Mouse (Mus musculus): Measurements from ENCODE around the gene Olfr221.
A peak's percentile ranks its signal among the peaks of the same experiment; 100 is the strongest.
"Not testable (repeated sequence)": the region's sequence is repeated elsewhere in the genome, so short reads cannot be mapped to it uniquely, and the experiment has no call there.

The Olfr221 gene

DNA sequence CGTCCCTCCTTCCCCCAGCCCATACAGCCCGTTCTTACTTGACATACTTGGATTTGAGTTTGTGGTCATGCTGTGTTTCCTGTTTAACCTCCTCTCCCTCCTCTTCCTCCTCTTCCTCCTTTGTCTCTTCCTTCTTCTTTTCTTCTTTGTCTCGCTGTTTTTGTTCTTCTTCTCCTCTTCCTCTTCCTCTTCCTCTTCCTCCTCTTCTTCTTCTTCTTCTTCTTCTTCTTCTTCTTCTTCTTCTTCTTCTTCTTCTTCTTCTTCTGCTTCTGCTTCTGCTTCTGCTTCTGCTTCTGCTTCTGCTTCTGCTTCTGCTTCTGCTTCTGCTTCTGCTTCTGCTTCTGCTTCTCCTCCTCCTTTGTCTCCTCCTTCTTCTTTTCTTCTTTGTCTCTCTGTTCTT lies at the start of gene Olfr221:
Gene Olfr221 (minus strand): TSS at position 101 of the 400 bp plus-strand sequence.
- not testable (repeated sequence) for DNase-seq

DNA sequence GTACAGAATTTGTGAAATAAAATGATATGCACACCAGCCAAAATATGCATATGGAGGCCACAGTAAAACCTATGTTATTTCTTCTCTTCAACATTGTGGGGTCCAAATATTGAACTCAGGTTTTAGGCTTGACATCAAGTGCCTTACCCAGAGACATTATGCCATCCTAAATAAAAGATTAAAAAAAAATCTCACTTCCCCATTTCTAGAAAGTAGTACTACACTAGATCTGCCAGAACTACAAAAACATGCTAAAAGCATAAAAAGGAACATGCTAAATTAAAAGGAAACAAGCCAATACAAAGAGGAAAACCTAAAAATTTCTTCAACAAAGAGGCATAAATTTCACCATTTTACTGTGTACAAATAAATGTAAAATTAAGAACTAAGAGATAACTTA lies 40.8 kb upstream of the Olfr221 start:
- DNase-seq, result no peak

DNA sequence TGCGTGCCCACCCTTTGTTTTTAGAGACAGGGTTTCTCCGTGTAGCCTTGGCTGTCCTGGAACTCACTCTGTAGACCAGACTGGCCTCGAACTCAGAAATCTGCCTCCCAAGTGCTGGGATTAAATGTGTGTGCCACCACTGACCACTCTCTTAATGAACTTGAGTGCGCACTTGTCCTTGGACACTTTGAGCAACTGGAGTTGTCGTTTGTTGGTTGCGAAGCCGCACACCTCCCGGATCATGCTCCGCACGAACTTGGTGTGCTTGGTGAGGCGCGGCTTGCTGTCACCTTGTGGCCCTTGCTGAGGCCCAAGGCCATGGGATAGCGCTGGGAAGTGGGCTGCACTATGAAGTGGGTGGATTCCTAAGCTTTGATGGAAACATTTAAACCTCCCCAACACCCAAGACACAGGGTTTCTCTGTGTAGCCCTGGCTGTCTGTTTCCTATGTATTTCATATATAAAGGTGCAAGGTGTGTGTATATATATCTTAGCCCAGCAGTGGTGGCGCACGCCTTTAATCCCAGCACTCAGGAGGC lies 29.4 kb upstream of the Olfr221 start:
- no peak for DNase-seq

DNA sequence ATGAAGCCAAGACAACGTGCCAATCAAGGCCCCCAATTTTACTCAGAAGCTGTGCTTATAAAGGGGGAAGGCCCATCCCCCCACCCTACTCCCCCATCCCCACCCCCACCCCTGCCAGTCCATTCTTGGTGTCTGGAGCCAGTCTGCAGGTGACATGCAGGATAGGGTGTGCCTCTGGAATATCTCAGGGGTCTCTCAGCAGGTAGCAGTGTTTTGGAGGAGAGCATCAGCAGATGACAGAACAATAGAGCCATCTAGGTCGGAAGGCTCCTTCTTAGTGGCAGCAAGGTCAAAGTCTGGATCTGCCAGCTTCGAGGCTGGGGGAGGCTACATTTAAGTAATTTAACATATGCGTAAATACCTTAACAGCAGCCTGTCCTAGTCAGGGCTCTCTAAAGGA lies 23.9 kb upstream of the Olfr221 start:
- no peak for DNase-seq

DNA sequence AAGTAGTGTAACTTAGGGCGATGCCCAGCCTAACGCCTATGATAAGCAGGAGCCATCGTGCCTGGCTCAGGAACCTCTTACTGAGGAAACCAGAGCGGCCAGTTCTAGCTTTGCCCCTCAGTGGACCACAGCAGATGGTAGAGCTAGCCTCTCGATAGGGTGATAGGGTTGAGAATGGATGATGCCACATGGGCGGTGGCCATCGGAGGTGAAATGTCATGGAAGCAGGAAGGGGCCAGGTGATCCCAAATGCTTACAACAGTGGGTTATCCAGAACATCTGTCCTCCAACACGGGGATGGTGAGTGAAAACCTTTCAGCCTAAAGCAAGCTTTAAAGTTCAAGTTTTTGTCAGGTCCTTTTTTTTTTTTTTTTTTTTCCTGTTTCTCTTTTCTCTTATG lies 19.5 kb upstream of the Olfr221 start:
- DNase-seq, result no peak

GRCm38 (mm10) chr14:52060800-52061199 lies 18.5 kb upstream of the Olfr221 start:
- DNase-seq, result peak in 1 of 2 experiments; percentile 34

DNA sequence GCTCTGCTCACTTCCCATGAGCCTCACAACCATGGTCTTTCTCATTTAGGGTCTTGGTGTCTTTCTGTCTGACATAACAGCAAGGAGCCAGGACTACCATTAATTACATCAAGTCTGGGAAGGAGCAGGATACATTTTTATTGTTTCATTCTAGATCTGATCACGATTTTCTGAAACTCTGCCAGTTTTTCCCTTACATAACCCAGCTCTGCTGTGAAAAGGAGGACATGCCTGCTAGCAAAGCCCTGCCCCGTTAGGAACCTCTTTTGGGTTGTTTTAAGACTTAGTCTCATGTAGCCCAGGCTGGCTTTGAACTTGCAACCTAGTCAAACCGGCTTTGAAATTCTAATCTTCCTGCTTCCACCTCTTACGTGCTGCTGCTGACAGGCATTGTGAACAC lies 17.7 kb upstream of the Olfr221 start:
- DNase-seq, result no peak

DNA sequence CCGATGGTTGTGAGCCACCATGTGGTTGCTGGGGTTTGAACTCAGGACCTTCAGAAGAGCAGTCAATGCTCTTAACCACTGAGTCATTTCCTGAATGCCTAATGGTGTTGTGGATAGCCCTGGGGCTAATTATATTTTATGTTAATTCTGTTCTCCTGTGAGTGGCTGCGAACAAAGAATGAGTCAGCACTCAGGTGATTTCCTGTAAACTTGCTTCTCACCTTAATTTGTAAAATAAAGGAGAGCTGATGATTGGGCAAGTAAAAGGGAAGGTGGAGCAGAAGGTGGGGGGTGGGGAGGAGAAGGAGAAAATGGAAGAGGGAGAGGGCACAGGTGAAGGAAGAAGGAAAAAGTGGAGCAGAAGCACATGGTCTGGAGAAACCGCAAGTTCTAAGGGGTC lies 10.5 kb upstream of the Olfr221 start:
- DNase-seq, result not testable (repeated sequence)

GRCm38 (mm10) chr14:52045966-52046565 lies 3.8 kb upstream of the Olfr221 start:
- no peak for DNase-seq

DNA sequence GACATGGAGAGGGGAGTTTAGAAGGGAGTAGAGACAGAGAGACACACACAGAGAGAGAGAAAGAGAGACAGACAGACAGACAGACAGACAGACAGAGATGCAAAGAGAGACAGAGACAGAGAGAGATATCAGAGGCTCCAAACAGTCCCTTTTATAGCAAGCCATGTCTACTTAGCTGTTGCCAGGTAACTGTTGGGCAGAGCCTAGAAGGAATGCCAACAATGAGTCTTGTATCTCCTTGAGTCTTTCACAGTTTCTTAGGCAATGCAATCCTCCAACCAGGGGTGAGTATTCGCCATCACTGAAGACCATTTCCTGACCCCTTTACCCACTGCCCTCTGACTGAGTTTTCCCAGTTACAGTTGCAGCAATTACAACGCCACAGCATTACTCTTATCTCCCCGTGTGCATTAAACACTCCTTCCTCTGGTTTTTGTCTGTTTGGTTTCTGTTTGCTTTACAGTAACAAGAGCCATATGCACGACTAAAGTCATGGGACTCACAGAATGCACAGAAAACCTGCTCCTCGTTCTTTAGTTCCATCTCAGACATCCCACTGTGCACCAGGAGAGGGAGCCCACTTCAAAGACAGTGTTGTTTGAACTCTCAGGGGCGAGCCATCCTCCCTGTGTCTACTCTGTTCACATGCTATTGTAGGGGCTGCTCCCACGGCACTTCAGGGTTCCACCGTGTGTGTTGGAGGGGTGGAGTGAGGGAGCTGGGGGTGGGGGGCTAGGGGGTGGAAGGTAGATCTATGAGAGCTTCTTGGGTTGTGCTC lies 2.8 kb upstream of the Olfr221 start:
- peak in 1 of 2 experiments; percentile 56 for DNase-seq

DNA sequence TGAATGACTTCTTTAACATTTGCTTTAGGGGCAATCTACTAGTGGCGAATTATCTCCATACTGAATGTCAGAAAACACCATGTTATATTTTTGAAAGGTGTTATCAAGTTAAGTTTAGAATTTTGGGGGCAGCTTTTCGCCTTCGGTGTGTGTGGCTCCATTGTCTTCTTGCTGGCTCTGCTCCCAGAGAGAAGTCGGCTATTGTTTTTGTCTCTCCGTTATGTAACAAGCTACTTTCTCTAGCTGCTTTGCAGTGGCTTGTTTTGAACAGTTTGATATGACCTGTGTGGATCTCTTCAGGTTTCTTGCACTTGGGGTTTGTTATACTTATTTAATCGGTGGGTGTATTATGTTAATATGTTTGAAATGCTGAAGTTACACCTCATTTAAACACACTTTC lies 1.2 kb upstream of the Olfr221 start:
- peak in 1 of 2 experiments; percentile 24 for DNase-seq

DNA sequence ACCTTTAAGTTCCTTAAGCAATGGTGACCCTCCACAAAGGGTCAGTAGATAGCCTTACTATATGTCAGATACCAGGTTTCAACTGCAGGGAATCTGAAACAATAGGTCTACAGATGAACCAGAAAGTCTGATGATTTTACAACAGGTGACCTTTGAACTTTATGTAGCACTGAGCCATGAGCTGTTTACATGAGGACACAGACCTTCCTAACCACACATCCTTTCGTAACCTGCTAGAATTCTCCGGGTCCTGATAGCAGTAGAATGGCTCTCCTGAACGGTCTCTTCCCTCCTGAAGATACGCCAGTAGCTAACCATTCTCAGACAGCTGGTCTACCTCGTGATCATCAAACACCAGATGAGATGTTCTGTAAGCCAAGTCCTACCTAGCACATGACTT lies 2.9 kb downstream of the Olfr221 start:
- no peak for DNase-seq

GRCm38 (mm10) chr14:52035926-52036325 lies 6.3 kb downstream of the Olfr221 start:
- no peak for DNase-seq

DNA sequence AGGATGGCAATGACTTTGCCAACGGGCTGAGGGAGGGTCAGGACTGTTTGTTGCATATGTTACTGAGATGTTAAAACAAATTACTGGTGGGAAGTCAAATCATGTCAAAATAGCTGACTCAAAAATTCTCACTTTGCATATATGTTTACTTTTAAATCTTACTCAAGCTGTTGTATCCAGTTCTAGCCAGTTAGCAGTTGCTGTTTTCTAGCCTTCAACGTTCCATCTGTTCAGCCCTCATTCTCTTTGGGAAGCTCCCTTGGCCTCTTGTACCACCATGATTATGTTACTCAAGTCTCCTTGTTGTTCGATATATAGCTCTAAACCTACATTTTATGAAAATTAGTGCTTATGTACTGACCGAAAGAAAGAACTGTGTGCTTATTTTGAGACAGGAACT lies 15.9 kb downstream of the Olfr221 start:
- DNase-seq, result no peak

DNA sequence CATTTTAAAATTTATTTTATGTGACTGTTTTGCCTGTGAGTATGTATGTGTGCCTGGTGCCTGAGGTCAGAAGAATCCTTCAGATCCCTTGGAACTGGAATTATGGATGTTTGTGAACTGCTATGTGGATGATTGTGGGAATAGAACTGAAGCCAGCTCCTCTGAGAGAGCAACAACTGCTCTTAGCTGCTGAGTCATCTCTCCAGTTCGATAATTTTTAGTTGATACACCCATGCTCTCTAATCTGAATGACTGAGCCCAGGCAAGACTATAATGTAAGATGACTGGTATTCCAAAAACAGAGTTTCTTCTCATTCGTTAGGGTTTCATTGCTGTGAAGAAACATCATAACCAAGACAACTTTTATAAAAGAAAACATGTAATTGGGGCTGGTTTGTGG lies 18.1 kb downstream of the Olfr221 start:
- no peak for DNase-seq

DNA sequence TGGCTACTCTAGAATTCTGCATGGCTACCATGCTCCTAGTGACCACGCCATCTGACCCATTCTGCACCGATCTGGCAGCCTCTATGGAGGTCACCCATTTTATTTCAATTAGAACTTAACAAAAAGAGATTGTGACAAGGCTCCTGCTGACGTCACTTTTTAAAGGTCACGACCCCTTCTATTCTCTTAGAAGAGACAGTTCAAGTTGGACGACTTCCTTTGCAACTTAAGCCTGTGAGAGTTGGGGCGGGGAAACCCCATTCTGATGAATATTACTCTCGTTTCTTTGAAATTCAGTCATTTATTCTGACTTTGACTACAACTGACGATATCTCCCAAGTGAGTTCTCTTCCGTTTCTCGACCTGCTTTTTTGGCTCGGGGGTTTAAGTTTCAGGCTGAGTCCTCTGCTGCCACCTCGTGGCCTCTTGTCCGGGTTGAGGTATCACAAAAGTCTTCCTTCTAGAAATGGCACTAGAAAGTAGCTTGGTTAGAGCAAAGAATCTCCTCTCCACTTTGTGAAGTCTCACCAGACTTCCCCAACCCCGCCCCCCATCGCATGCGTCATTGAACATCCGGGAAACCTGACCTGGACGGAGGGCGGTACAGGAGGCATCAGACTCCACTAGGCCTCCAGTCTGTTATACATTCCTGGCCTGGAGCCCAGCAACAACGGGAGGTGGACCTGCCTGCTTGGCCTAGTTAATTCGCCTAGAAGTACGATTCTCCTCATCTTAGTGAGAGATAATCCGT lies 19.4 kb downstream of the Olfr221 start:
- DNase-seq, result peak; percentile 95 to 97

- DNase-seq, result no peak
Measured at GRCm38 (mm10) chr14:52022244-52022708, 20.0 kb downstream of the Olfr221 start.

GRCm38 (mm10) chr14:52021568-52022212 lies 20.6 kb downstream of the Olfr221 start:
- no peak for DNase-seq

- no peak for DNase-seq
Measured at GRCm38 (mm10) chr14:52021138-52021529, 21.1 kb downstream of the Olfr221 start.

DNA sequence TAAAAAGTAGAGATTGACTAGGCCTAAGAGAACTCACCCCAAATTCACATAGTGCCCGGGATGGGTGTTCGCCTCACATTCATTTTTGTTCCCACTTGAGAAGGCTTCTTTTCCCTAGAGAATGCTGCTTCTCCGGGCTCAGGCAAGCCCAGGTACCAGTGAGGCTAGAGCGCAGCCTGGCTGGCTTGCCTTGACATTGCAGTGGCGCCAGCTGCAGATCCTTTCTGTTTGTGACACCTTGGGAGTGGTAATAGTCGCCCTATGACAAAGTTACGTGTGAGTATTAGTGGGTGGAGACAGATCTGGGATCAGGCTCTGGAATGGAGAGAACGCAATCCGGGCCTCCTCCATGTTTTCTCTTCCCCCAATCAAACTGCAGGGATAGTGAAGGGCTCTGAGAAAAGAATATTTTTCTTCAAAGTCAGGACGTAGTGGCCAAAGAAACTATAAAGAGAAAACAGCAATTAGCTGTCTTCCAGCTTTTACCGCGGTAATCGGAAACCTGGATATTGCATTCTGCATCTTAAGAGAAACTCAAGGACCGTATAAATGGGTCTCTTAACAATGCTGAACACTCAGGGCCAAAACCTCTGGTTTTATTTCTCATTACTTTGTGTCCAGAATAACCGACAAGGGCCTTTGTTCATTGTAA lies 21.6 kb downstream of the Olfr221 start, which contains the start of gene Zfp219:
Gene Zfp219 (minus strand): TSS at position 248 of the 652 bp plus-strand sequence.
- DNase-seq, result peak; percentile 86 to 90

GRCm38 (mm10) chr14:52019590-52020340 lies 22.5 kb downstream of the Olfr221 start:
- peak; percentile 98 for DNase-seq
